Mouse (Mus musculus) neutrophil, adult 83 days (primary cell): Measurements from ENCODE around the gene Gm6880. TPM values are rescaled to one million over a fixed set of nuclear protein-coding genes. Genes with fewer than 3 reads are reported as not detected.

Source experiments
- total RNA-seq, 2 experiments: library from RNA; stranded (reverse); gene quantifications; one replicate each; pipeline ENCODE4 v1.2.4; 2023

Gm6880 gene
- not detected for total RNA-seq

DNA sequence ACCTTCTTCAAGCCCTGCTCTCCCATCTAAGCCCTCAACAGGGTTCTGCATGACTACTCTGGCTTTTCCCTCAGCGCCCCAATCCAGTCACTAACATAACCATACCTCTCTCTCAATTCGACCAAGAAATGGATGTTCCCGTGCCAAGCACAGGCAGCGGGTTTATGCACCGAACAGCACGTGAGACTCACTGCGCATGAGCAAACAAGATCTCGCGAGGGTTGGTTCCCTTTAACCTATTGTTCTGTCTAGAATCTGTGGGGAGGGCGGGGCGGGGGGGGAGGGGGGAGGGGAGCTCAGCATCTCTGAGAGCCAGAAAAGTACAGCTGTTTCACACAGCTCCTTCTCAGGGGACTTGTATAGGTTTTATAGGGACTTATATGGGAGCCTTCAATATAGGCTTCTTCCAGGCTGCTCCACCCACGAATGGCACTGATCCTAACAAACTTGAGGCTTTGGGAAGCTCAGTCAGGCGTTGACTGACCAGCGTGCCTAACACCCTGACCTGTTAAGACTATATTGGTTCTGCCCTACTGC, at the start of gene Gm6880:
Gm6880 (minus strand) TSS at position 51 of the 537 bp plus-strand sequence.

Other genes with a start within 250 kb of the Gm6880 start
- gene Flna, start 231.6 kb downstream of the Gm6880 start, total RNA-seq = 1,000 to 10,000 TPM; 1,510 to 1,605 TPM
- 10 to 100 TPM; 54.5 to 65.1 TPM for gene Emd, start 226.7 kb downstream of the Gm6880 start, total RNA-seq
- 100 to 1,000 TPM; 403 to 503 TPM for gene Rpl10, start 210.6 kb downstream of the Gm6880 start, total RNA-seq
- gene Taz, start 199.5 kb downstream of the Gm6880 start, total RNA-seq = 10 to 100 TPM; 41.3 to 46.0 TPM
- 10 to 100 TPM; 40.6 to 41.7 TPM for gene Dnase1l1, start 199.1 kb downstream of the Gm6880 start, total RNA-seq
- 100 to 1,000 TPM; 178 to 188 TPM for gene Atp6ap1, start 184.3 kb downstream of the Gm6880 start, total RNA-seq
- 100 to 1,000 TPM; 233 to 246 TPM for gene Gdi1, start 176.4 kb downstream of the Gm6880 start, total RNA-seq
- gene Fam50a, start 168.4 kb downstream of the Gm6880 start, total RNA-seq = 10 to 100 TPM; 37.9 to 43.4 TPM
- 1 to 10 TPM in 1 of 2 experiments, under 1 TPM in 1; 0.20 to 1.6 TPM for gene Plxna3, start 152.3 kb downstream of the Gm6880 start, total RNA-seq
- gene Lage3, start 127.8 kb downstream of the Gm6880 start, total RNA-seq = 10 to 100 TPM; 23.3 to 27.5 TPM
- gene Ubl4a, start 108.2 kb downstream of the Gm6880 start, total RNA-seq = 10 to 100 TPM; 24.7 to 31.6 TPM
- 10 to 100 TPM; 14.6 to 16.5 TPM for gene Slc10a3, start 108.0 kb downstream of the Gm6880 start, total RNA-seq
- 10 to 100 TPM in 1 of 2 experiments, 1 to 10 TPM in 1; 9.9 to 11.0 TPM for gene Fam3a, start 88.1 kb downstream of the Gm6880 start, total RNA-seq
- gene Ikbkg, start 88.1 kb downstream of the Gm6880 start, total RNA-seq = 10 to 100 TPM; 32.5 to 40.3 TPM
- 100 to 1,000 TPM; 372 to 428 TPM for gene G6pdx, start 52.2 kb downstream of the Gm6880 start, total RNA-seq
- gene Olfr1326-ps1, start 93.5 kb upstream of the Gm6880 start, total RNA-seq = not detected
- not detected for gene Olfr1325, start 111.3 kb upstream of the Gm6880 start, total RNA-seq
- gene Gm5640, start 164.2 kb upstream of the Gm6880 start, total RNA-seq = not detected